Comparison of ENCODE assay signal across 31 mouse cellular contexts in genomic region chr17:23758801-23759200, GRCm38 (mm10). TPM values are rescaled to one million over a fixed set of nuclear protein-coding genes. Genes with fewer than 3 reads are reported as not detected.
DNase-seq lines count a peak whose midpoint lies in the region; ATAC-seq and TF ChIP-seq lines count a peak whose summit lies in the region.
"Had no signal": no experiment of that assay in that cellular context is flagged by ENCODE, and none has a peak within 500 bp of the region (broad histone marks: within the 10 kb centered on the region; RNA-seq: fewer than 3 reads in every experiment).

No protein-coding gene starts in this region.

- DNase-seq in cerebellum, postnatal 25 days, result peak; percentile 56 to 71
- DNase-seq in cerebellum, postnatal 10 days, result no peak
- peak; percentile 42 for DNase-seq in kidney, adult 9 months
- peak; percentile 83 for DNase-seq in ES-CJ7 (ENCODE audit: low read depth, low spot score)
- peak; percentile 23 for DNase-seq in brain, embryonic 14.5 days (ENCODE audit: low read depth)
- DNase-seq: adrenal gland, postnatal 14 days; gastrocnemius, postnatal 14 days; heart, postnatal 14 days; layer of hippocampus, postnatal 36 days; left cerebral cortex, postnatal 4 days; liver, postnatal 0 days; lung, postnatal 4 days; right cerebral cortex, adult 18-20 months; thymus, adult 18-20 months; thymus, postnatal 36 days had no signal

- H3K36me3 ChIP-seq in kidney, embryonic 14.5 days (ENCODE audit: control insufficient read depth, insufficient read depth, low read length), result peaks cover 72% of the 10 kb centered on the region
- H3K36me3 ChIP-seq in intestine, postnatal 0 days (ENCODE audit: control insufficient read depth, insufficient read depth), result peaks cover 48% of the 10 kb centered on the region

- no peaks in the 10 kb centered on the region for H3K9me3 ChIP-seq in kidney, embryonic 14.5 days (ENCODE audit: control insufficient read depth, low read length)
- no peaks in the 10 kb centered on the region for H3K9me3 ChIP-seq in intestine, postnatal 0 days (ENCODE audit: control insufficient read depth)
- H3K9me3 ChIP-seq: embryonic facial prominence, embryonic 13.5 days; G1E; hindbrain, embryonic 10.5 days; intestine, embryonic 15.5 days; kidney, embryonic 15.5 days; liver, embryonic 12.5 days; neural tube, embryonic 12.5 days had no signal

- H3K27me3 ChIP-seq in kidney, embryonic 14.5 days (ENCODE audit: control insufficient read depth, insufficient read depth, low read length), result no peaks in the 10 kb centered on the region
- H3K27me3 ChIP-seq in intestine, postnatal 0 days (replicated peaks; ENCODE audit: control insufficient read depth, insufficient read depth, low read length), result no peaks in the 10 kb centered on the region
- H3K27me3 ChIP-seq: embryonic facial prominence, embryonic 13.5 days; intestine, embryonic 15.5 days; kidney, embryonic 15.5 days; liver, embryonic 12.5 days; neural tube, embryonic 12.5 days had no signal

- H3K4me3 ChIP-seq in kidney, embryonic 14.5 days (ENCODE audit: low read length), result no peak overlapping the region
- H3K4me3 ChIP-seq in intestine, postnatal 0 days (ENCODE audit: low read depth, low read length), result no peak overlapping the region
- H3K4me3 ChIP-seq: embryonic facial prominence, embryonic 13.5 days; hindbrain, embryonic 10.5 days; intestine, embryonic 15.5 days; kidney, embryonic 15.5 days; layer of hippocampus, adult 2 months; liver, embryonic 12.5 days; myocyte; neural tube, embryonic 12.5 days had no signal

- TF ChIP-seq CTCF in brain, embryonic 14.5 days (IDR thresholded peaks at IDR 0.05; ENCODE audit: borderline replicate concordance, extremely low read depth, insufficient read depth, insufficient read length), result no peak
- no peak for TF ChIP-seq CTCF in intestine, postnatal 0 days (IDR thresholded peaks at IDR 0.05; ENCODE audit: low read depth)

- WGBS in kidney, embryonic 14.5 days, result 84% methylated on average over 8 of the region's 8 CpGs
- 70% methylated on average over 8 of the region's 8 CpGs for WGBS in intestine, postnatal 0 days

- no peaks in the 10 kb centered on the region for H3K4me1 ChIP-seq in kidney, embryonic 14.5 days (ENCODE audit: control insufficient read depth, insufficient read depth, low read length)
- no peaks in the 10 kb centered on the region for H3K4me1 ChIP-seq in intestine, postnatal 0 days (replicated peaks; ENCODE audit: control insufficient read depth, insufficient read depth, low read length)
- H3K4me1 ChIP-seq: embryonic facial prominence, embryonic 13.5 days; kidney, embryonic 15.5 days; neural tube, embryonic 12.5 days had no signal

- H3K9ac ChIP-seq in kidney, embryonic 14.5 days (ENCODE audit: low read depth, low read length), result no peak overlapping the region
- no peak overlapping the region for H3K9ac ChIP-seq in intestine, postnatal 0 days (ENCODE audit: low read depth, low read length)
- H3K9ac ChIP-seq: embryonic facial prominence, embryonic 13.5 days; intestine, embryonic 15.5 days; kidney, embryonic 15.5 days; liver, embryonic 12.5 days; liver, postnatal 0 days; neural tube, embryonic 12.5 days had no signal

- no peak overlapping the region for H3K4me2 ChIP-seq in kidney, embryonic 14.5 days (replicated peaks; ENCODE audit: low read depth, low read length)
- H3K4me2 ChIP-seq in intestine, postnatal 0 days (replicated peaks; ENCODE audit: low read depth), result no peak overlapping the region
- H3K4me2 ChIP-seq: embryonic facial prominence, embryonic 13.5 days; intestine, embryonic 15.5 days; kidney, embryonic 15.5 days; liver, embryonic 12.5 days; neural tube, embryonic 12.5 days had no signal

- no peak for ATAC-seq in kidney, embryonic 14.5 days (ENCODE audit: low FRiP score, low TSS enrichment)
- ATAC-seq in intestine, postnatal 0 days, result no peak
- ATAC-seq: CD4-positive, CD25-positive, alpha-beta regulatory T cell, adult 4 months; hindbrain, embryonic 16.5 days; intestine, embryonic 15.5 days; liver, embryonic 12.5 days; liver, postnatal 0 days; lung, postnatal 0 days had no signal

- no peak for TF ChIP-seq POLR2A in brain, embryonic 14.5 days (IDR thresholded peaks at IDR 0.05; ENCODE audit: borderline replicate concordance, extremely low read depth, insufficient read depth, insufficient read length, poor library complexity, severe bottlenecking)

- no peak overlapping the region for H3K27ac ChIP-seq in kidney, embryonic 14.5 days (ENCODE audit: low read depth, low read length)
- H3K27ac ChIP-seq in intestine, postnatal 0 days (ENCODE audit: low read depth, low read length), result no peak overlapping the region
- H3K27ac ChIP-seq: embryonic facial prominence, embryonic 13.5 days; hindbrain, embryonic 10.5 days; intestine, embryonic 15.5 days; kidney, embryonic 15.5 days; layer of hippocampus, adult 2 months; liver, embryonic 12.5 days; neural tube, embryonic 12.5 days; stomach, postnatal 0 days had no signal

RNA-seq across cellular contexts. Expression of gene Flywch1, which starts 12.6 kb away (rescaled TPM):
- 73.0 and 91.7 TPM in 2 replicates for polyA plus RNA-seq in kidney, embryonic 14.5 days (2014; fragmentation: Nextera tagmentation; extraction: Ambion mirVana)
- 110 and 150 TPM in 2 replicates for polyA plus RNA-seq in brain, embryonic 14.5 days (2012; rRNA removed)
- polyA plus RNA-seq in intestine, postnatal 0 days (2015; fragmentation: Nextera tagmentation; extraction: Ambion mirVana), result 36.8 and 39.0 TPM in 2 replicates

RNA-seq across cellular contexts. Expression of gene Kremen2, which starts 13.2 kb away (rescaled TPM):
- 2.1 and 2.9 TPM in 2 replicates for polyA plus RNA-seq in kidney, embryonic 14.5 days (2014; fragmentation: Nextera tagmentation; extraction: Ambion mirVana)
- polyA plus RNA-seq in brain, embryonic 14.5 days (2012; rRNA removed), result 2.8 and 3.7 TPM in 2 replicates
- 2.7 and 2.8 TPM in 2 replicates for polyA plus RNA-seq in intestine, postnatal 0 days (2015; fragmentation: Nextera tagmentation; extraction: Ambion mirVana)
- polyA plus RNA-seq: heart, embryonic 14.5 days; liver, postnatal 0 days had no signal

RNA-seq across cellular contexts. Expression of gene Paqr4, which starts 18.1 kb away (rescaled TPM):
- polyA plus RNA-seq in kidney, embryonic 14.5 days (2014; fragmentation: Nextera tagmentation; extraction: Ambion mirVana), result 14.7 and 17.6 TPM in 2 replicates
- polyA plus RNA-seq in brain, embryonic 14.5 days (2012; rRNA removed), result 33.3 and 41.0 TPM in 2 replicates
- 15.0 and 15.9 TPM in 2 replicates for polyA plus RNA-seq in intestine, postnatal 0 days (2015; fragmentation: Nextera tagmentation; extraction: Ambion mirVana)

RNA-seq across cellular contexts. Expression of gene Flywch2, which starts 27.1 kb away (rescaled TPM):
- polyA plus RNA-seq in kidney, embryonic 14.5 days (2014; fragmentation: Nextera tagmentation; extraction: Ambion mirVana), result 40.7 and 43.7 TPM in 2 replicates
- polyA plus RNA-seq in brain, embryonic 14.5 days (2012; rRNA removed), result 54.6 and 59.4 TPM in 2 replicates
- polyA plus RNA-seq in intestine, postnatal 0 days (2015; fragmentation: Nextera tagmentation; extraction: Ambion mirVana), result 17.6 and 19.1 TPM in 2 replicates
- polyA plus RNA-seq: G1E had no signal

RNA-seq across cellular contexts. Expression of gene Srrm2, which starts 31.5 kb away (rescaled TPM):
- 560 and 567 TPM in 2 replicates for polyA plus RNA-seq in kidney, embryonic 14.5 days (2014; fragmentation: Nextera tagmentation; extraction: Ambion mirVana)
- polyA plus RNA-seq in brain, embryonic 14.5 days (2012; rRNA removed), result 749 and 826 TPM in 2 replicates
- polyA plus RNA-seq in intestine, postnatal 0 days (2015; fragmentation: Nextera tagmentation; extraction: Ambion mirVana), result 185 and 230 TPM in 2 replicates

Comparison
In these comparisons a context has a peak if more than half of its experiments do, and no peak if none do; other contexts are left out.
1. DNase-seq: peak in cerebellum, postnatal 25 days (2 of 2), kidney, adult 9 months (single experiment), ES-CJ7 (single experiment) and brain, embryonic 14.5 days (single experiment); none in cerebellum, postnatal 10 days (0 of 2).